Mouse (Mus musculus) kidney, adult 2 months (tissue): ENCODE measurements around the gene Rasgrp2.

ENCODE experiments used
- CTCF ChIP-seq: fragments of 200-500 bp; conservative IDR thresholded peaks from 2 replicates; pipeline ENCODE4 v1.5.1; 2011; ENCODE audit warnings: low read depth, mild to moderate bottlenecking, control low read depth, low read length, moderate library complexity, mixed read lengths; ENCODE audit not compliant: insufficient read depth, insufficient read length
- POLR2A ChIP-seq: fragments of 200-500 bp; IDR thresholded peaks from one replicate; pipeline ENCODE4 v1.6.1; 2011; ENCODE audit warnings: low read depth, low read length, control low read depth

GRCm38 (mm10) chr19:6397582-6398249 lies 1.4 kb upstream of the Rasgrp2 start:
- no peak for TF ChIP-seq CTCF
- no peak for TF ChIP-seq POLR2A
